Mouse (Mus musculus) intestine, postnatal 0 days (tissue): ENCODE data around the gene Adamts9. TPM values are rescaled to one million over a fixed set of nuclear protein-coding genes. Genes with fewer than 3 reads are reported as not detected.

Experiments
- ATAC-seq: fragments of 200-750 bp; cut with Nextera tagmentation; 2 replicates; pipeline ENCODE4 v1.8.0; 2017; ENCODE audit warnings: mild to moderate bottlenecking, moderate TSS enrichment, moderate library complexity
- H3K27ac ChIP-seq: fragments of 300-500 bp; sonication (generic); 2 replicates; pipeline ENCODE4 v1.5.1; 2014; ENCODE audit warnings: mild to moderate bottlenecking, low read depth, low read length, moderate library complexity
- H3K27me3 ChIP-seq: fragments of 300-500 bp; sonication (generic); replicated peaks from 2 replicates; pipeline ENCODE4 v1.6.1; 2014; ENCODE audit warnings: low read length, mixed read lengths; ENCODE audit not compliant: control insufficient read depth, insufficient read depth
- H3K36me3 ChIP-seq: fragments of 300-500 bp; sonication (generic); 2 replicates; pipeline ENCODE4 v1.6.1; 2014; ENCODE audit warnings: mild to moderate bottlenecking, moderate library complexity; ENCODE audit not compliant: control insufficient read depth, insufficient read depth
- H3K4me1 ChIP-seq: fragments of 300-500 bp; sonication (generic); replicated peaks from 2 replicates; pipeline ENCODE4 v1.6.1; 2014; ENCODE audit warnings: antibody characterized with exemption, low read length, mixed read lengths; ENCODE audit not compliant: control insufficient read depth, insufficient read depth
- H3K4me2 ChIP-seq: fragments of 300-500 bp; sonication (generic); replicated peaks from 2 replicates; pipeline ENCODE4 v1.6.1; 2014; ENCODE audit warnings: low read depth, mild to moderate bottlenecking, moderate library complexity
- H3K4me3 ChIP-seq: fragments of 300-500 bp; sonication (generic); 2 replicates; pipeline ENCODE4 v1.5.1; 2014; ENCODE audit warnings: low read depth, low read length
- H3K9ac ChIP-seq: fragments of 300-500 bp; sonication (generic); 2 replicates; pipeline ENCODE4 v1.6.1; 2014; ENCODE audit warnings: mild to moderate bottlenecking, low read depth, low read length
- H3K9me3 ChIP-seq: fragments of 300-500 bp; sonication (generic); 2 replicates; pipeline ENCODE4 v1.6.1; 2016; ENCODE audit warnings: mixed run types; ENCODE audit not compliant: control insufficient read depth
- CTCF ChIP-seq: sonication (generic); IDR thresholded peaks from 2 replicates; pipeline ENCODE4 v1.5.1; 2016; ENCODE audit warnings: low read depth, mild to moderate bottlenecking, control low read depth, antibody characterized with exemption, moderate library complexity
- WGBS: fragments of 180-500 bp; shearing (Covaris S2); extraction: QIAGEN DNeasy Blood & Tissue Kit; methylation state at CpG from one replicate; pipeline ENCODE4 v1.1.7; 2014; 5-methylcytosine and 5-hydroxymethylcytosine counted together
- polyA plus RNA-seq: library from polyadenylated mRNA; unstranded; fragments of >200 nt; fragmentation: Nextera tagmentation; extraction: Ambion mirVana; gene quantifications from 2 replicates; pipeline ENCODE4 v1.2.1, GENCODE M21; 2015

Adamts9 gene
- polyA plus RNA-seq, 1 experiment from 2014 or later, result 2.2 TPM

DNA sequence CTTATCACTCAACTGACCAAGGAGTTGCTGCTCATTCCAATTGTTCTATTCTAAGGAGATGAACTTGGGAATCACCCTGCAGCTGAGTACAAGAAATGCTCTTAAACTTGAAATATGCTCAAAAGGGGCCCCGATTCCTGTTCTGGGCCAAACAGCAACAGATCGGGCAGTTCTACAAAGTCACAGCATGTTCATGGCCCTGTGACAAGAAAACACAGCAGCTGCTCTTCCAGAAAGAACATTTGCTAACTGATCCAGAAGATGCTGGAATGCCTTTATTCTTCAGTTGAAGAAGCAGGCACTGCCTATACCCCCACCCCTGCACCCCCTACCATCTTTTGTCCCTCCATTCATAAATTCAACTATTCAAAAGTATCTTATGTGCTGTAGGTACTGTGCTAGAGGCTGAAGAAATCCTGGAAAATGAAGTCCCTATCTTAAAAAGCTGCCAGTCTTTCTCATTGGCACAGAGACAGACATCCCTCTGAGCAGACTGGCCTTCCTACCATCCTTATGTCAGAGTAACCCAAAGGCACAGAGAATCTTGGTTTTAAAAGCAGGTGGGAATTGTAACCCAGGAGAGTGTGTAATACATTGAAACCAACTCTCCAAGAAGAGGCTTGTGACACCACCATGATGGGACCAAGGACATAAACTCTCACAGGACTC, 130.5 kb downstream of the Adamts9 start:
- no peak for ATAC-seq
- Histone ChIP-seq H3K9me3 (no peaks in the 10 kb centered on the region), H3K36me3 (no peaks in the 10 kb centered on the region; the same call in 1 of the 2 replicates), H3K27me3 (no peaks in the 10 kb centered on the region), H3K4me2 (no peak overlapping the region), H3K4me1 (no peaks in the 10 kb centered on the region), H3K4me3 (no peak overlapping the region), H3K9ac (no peak overlapping the region), H3K27ac (no peak overlapping the region)
- TF ChIP-seq CTCF, result no peak
- 50% methylated on average over 2 of the region's 2 CpGs for WGBS

DNA sequence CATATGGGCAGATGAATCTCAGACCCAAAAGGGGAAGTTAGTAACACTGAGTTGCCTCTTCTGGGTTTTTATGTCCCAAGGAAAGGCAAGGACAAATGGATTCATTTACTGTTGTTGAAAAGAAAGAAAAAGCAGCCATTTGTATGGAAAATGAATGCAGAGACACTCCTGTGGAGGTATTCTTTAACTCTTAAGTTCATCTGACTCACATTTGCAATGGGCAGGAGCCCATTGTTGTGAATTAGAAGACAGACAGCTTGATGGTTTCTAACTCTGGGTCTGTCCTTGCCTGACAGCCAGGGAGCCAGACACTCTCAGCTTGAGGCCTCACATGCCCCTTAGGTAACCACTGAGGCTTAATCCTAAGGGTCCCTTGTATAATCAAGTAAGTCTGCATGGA, 131.7 kb downstream of the Adamts9 start:
- H3K4me2 ChIP-seq, result no peak overlapping the region
- H3K4me3 ChIP-seq, result no peak overlapping the region
- H3K27me3 ChIP-seq, result no peaks in the 10 kb centered on the region
- no peak overlapping the region for H3K27ac ChIP-seq
- H3K36me3 ChIP-seq, result no peaks in the 10 kb centered on the region; the same call in 1 of the 2 replicates
- ATAC-seq, result no peak
- no peaks in the 10 kb centered on the region for H3K4me1 ChIP-seq
- H3K9ac ChIP-seq, result no peak overlapping the region
- no peaks in the 10 kb centered on the region for H3K9me3 ChIP-seq
- TF ChIP-seq CTCF, result no peak

DNA sequence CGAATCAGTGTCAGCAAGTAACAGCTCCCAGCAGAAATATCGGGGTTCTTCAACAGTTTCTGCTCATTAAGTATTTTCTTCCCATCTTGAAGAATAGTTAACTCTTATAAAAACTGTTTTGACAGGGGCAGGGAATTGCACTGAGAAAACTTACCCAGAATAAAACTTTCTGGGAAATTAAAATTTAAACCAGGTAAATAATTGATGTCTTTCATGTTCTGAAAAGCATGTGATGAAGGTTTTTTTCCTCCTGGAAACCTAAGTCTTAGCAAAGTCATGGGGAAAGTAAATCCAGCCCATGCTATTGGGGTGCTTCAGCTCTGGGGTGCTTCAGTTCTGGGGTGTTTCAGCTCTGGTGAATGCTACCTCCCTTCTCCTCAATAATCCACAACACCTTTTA, 132.7 kb downstream of the Adamts9 start:
- Histone ChIP-seq H3K27ac (no peak overlapping the region), H3K9me3 (no peaks in the 10 kb centered on the region), H3K36me3 (no peaks in the 10 kb centered on the region; the same call in 1 of the 2 replicates), H3K9ac (no peak overlapping the region), H3K4me2 (no peak overlapping the region), H3K4me1 (no peaks in the 10 kb centered on the region), H3K27me3 (no peaks in the 10 kb centered on the region), H3K4me3 (no peak overlapping the region)
- WGBS, result 96% methylated on average over 2 of the region's 2 CpGs
- no peak for ATAC-seq
- no peak for TF ChIP-seq CTCF

DNA sequence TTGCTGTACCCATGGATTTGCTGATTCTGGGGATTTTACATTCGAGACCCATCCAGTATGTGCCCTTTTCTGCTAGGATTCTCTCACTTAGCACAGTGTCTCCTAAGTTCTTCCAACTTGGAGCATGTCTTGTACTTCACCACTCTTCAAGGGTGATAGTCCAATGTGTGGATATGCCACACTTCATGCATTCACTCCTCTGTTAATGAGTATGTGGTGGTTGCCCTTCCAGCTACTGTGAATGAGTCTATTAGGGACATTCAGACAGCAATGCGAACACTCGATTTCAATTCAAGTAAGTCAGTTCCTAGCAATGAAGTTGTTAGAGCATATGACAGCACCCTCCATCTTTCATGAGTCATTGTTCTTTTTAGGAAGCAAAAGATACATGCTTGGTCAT, 133.5 kb downstream of the Adamts9 start:
- no peak overlapping the region for H3K9ac ChIP-seq
- no peaks in the 10 kb centered on the region for H3K9me3 ChIP-seq
- H3K27ac ChIP-seq, result no peak overlapping the region
- no peak for TF ChIP-seq CTCF
- H3K4me3 ChIP-seq, result no peak overlapping the region
- no peak overlapping the region for H3K4me2 ChIP-seq
- no peaks in the 10 kb centered on the region for H3K27me3 ChIP-seq
- ATAC-seq, result no peak
- 89% methylated on average over 3 of the region's 3 CpGs for WGBS
- H3K36me3 ChIP-seq, result no peaks in the 10 kb centered on the region; the same call in 1 of the 2 replicates
- H3K4me1 ChIP-seq, result no peaks in the 10 kb centered on the region

DNA sequence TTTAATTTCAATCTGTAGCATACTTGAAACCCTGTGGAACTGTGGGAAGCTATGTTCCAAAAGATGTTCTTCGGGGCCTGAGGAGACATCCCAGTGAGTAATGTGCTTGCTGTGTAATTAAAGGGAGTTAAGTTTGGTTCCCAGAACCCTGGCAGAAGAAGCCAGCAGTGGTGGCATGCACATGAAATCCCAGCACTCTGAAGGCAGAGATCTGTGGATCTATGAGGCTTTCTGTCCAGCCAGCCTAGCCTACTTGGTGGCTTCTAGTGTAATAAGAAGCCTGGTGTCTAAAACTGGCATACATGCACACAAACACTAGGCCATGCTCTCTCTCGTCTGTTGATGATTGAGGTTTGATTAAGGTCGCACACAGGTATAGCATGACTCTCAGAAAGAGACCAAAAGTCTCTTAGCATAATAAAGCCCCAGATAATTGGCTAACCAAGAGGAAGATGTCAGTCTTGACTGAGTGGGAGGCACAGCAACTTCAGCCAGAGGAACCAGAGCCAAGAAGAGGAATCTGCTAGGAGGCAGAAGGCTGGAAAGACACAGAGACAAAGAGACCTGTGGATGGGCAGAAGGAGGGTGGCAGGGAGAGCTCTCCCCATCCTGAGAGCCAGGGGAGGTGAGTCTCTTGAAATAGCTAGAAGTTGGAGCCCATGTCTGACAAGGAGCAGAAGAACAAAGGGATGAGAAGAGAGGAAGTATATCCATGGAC, 138.9 kb downstream of the Adamts9 start:
- no peak for TF ChIP-seq CTCF
- no peak overlapping the region for H3K4me2 ChIP-seq
- no peak for ATAC-seq
- no peaks in the 10 kb centered on the region for H3K9me3 ChIP-seq
- no peak overlapping the region for H3K9ac ChIP-seq
- H3K36me3 ChIP-seq, result no peaks in the 10 kb centered on the region; the same call in 1 of the 2 replicates
- no peak overlapping the region for H3K27ac ChIP-seq
- 79% methylated on average over 3 of the region's 3 CpGs for WGBS
- no peaks in the 10 kb centered on the region for H3K27me3 ChIP-seq
- no peaks in the 10 kb centered on the region for H3K4me1 ChIP-seq
- H3K4me3 ChIP-seq, result no peak overlapping the region

DNA sequence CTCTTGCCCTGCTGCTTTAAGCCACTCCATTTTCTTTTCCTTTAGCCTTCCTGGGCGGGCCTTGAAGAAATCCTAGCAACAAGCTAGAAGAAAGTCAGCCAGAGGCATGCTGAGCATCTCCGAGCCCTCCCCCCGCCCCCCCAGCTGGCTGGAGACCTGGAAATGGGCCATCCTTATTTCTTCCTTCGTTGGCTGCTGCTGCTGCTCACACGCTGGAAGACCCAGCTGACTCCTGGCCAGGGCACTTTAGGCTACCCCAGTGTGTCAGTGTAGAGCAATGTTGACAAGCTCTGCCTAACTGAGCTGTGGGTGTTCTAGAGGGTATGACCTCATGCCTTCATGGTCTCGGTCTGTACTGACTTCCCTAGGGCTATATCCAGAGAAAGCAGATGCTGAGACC, 140.1 kb downstream of the Adamts9 start:
- H3K9ac ChIP-seq, result no peak overlapping the region
- ATAC-seq, result no peak
- no peaks in the 10 kb centered on the region; the same call in 1 of the 2 replicates for H3K36me3 ChIP-seq
- no peak overlapping the region for H3K27ac ChIP-seq
- no peaks in the 10 kb centered on the region for H3K27me3 ChIP-seq
- no peak overlapping the region for H3K4me3 ChIP-seq
- no peaks in the 10 kb centered on the region for H3K4me1 ChIP-seq
- no peak for TF ChIP-seq CTCF
- no peaks in the 10 kb centered on the region for H3K9me3 ChIP-seq
- 56% methylated on average over 6 of the region's 6 CpGs for WGBS
- H3K4me2 ChIP-seq, result no peak overlapping the region
